Mouse (Mus musculus) intestine, postnatal 0 days (tissue): ENCODE measurements around the gene Wfikkn2. TPM values are rescaled to one million over a fixed set of nuclear protein-coding genes. Genes with fewer than 3 reads are reported as not detected.
A peak's percentile ranks its signal among the peaks of the same experiment; 100 is the strongest.

Source experiments
- ATAC-seq: fragments of 200-750 bp; cut with Nextera tagmentation; 2 replicates; pipeline ENCODE4 v1.8.0; 2017; ENCODE audit warnings: mild to moderate bottlenecking, moderate TSS enrichment, moderate library complexity
- H3K27ac ChIP-seq: fragments of 300-500 bp; sonication (generic); 2 replicates; pipeline ENCODE4 v1.5.1; 2014; ENCODE audit warnings: mild to moderate bottlenecking, low read depth, low read length, moderate library complexity
- H3K27me3 ChIP-seq: fragments of 300-500 bp; sonication (generic); replicated peaks from 2 replicates; pipeline ENCODE4 v1.6.1; 2014; ENCODE audit warnings: low read length, mixed read lengths; ENCODE audit not compliant: control insufficient read depth, insufficient read depth
- H3K36me3 ChIP-seq: fragments of 300-500 bp; sonication (generic); 2 replicates; pipeline ENCODE4 v1.6.1; 2014; ENCODE audit warnings: mild to moderate bottlenecking, moderate library complexity; ENCODE audit not compliant: control insufficient read depth, insufficient read depth
- H3K4me1 ChIP-seq: fragments of 300-500 bp; sonication (generic); replicated peaks from 2 replicates; pipeline ENCODE4 v1.6.1; 2014; ENCODE audit warnings: antibody characterized with exemption, low read length, mixed read lengths; ENCODE audit not compliant: control insufficient read depth, insufficient read depth
- H3K4me2 ChIP-seq: fragments of 300-500 bp; sonication (generic); replicated peaks from 2 replicates; pipeline ENCODE4 v1.6.1; 2014; ENCODE audit warnings: low read depth, mild to moderate bottlenecking, moderate library complexity
- H3K4me3 ChIP-seq: fragments of 300-500 bp; sonication (generic); 2 replicates; pipeline ENCODE4 v1.5.1; 2014; ENCODE audit warnings: low read depth, low read length
- H3K9ac ChIP-seq: fragments of 300-500 bp; sonication (generic); 2 replicates; pipeline ENCODE4 v1.6.1; 2014; ENCODE audit warnings: mild to moderate bottlenecking, low read depth, low read length
- H3K9me3 ChIP-seq: fragments of 300-500 bp; sonication (generic); 2 replicates; pipeline ENCODE4 v1.6.1; 2016; ENCODE audit warnings: mixed run types; ENCODE audit not compliant: control insufficient read depth
- CTCF ChIP-seq: sonication (generic); IDR thresholded peaks from 2 replicates; pipeline ENCODE4 v1.5.1; 2016; ENCODE audit warnings: low read depth, mild to moderate bottlenecking, control low read depth, antibody characterized with exemption, moderate library complexity
- WGBS: fragments of 180-500 bp; shearing (Covaris S2); extraction: QIAGEN DNeasy Blood & Tissue Kit; methylation state at CpG from one replicate; pipeline ENCODE4 v1.1.7; 2014; 5-methylcytosine and 5-hydroxymethylcytosine counted together
- polyA plus RNA-seq: library from polyadenylated mRNA; unstranded; fragments of >200 nt; fragmentation: Nextera tagmentation; extraction: Ambion mirVana; gene quantifications from 2 replicates; pipeline ENCODE4 v1.2.1, GENCODE M21; 2015

The Wfikkn2 gene
- polyA plus RNA-seq, result 0.50 and 0.66 TPM in 2 replicates

- H3K9ac ChIP-seq, result no peak within 1 kb of the TSS
- 0 out of 2 replicates have a peak within 1 kb of the TSS, but pooled peaks have one; percentile 2 for H3K27ac ChIP-seq
- no peak within 1 kb of the TSS for H3K4me2 ChIP-seq
Observed at GRCm38 (mm10) chr11:94245955-94246788, at the start of gene Wfikkn2. Wfikkn2 (minus strand) TSS chr11:94246005.

GRCm38 (mm10) chr11:94294996-94295845 lies 49.4 kb upstream of the Wfikkn2 start:
- ATAC-seq, result no peak
- no peak overlapping the region for H3K9ac ChIP-seq
- H3K4me3 ChIP-seq, result no peak overlapping the region
- no peaks in the 10 kb centered on the region for H3K9me3 ChIP-seq
- no peaks in the 10 kb centered on the region for H3K27me3 ChIP-seq
- no peak for TF ChIP-seq CTCF
- H3K36me3 ChIP-seq, result peaks cover 78% of the 10 kb centered on the region
- no peaks in the 10 kb centered on the region for H3K4me1 ChIP-seq
- H3K27ac ChIP-seq, result no peak overlapping the region
- H3K4me2 ChIP-seq, result no peak overlapping the region
- WGBS, result 85% methylated on average over 9 of the region's 9 CpGs

More at GRCm38 (mm10) chr11:94245955-94246788, at the start of gene Wfikkn2:
- ATAC-seq, result no peak
- H3K36me3 ChIP-seq, result no peaks in the 10 kb centered on the region
- no peaks in the 10 kb centered on the region for H3K9me3 ChIP-seq
- H3K4me1 ChIP-seq, result no peaks in the 10 kb centered on the region; the same call in 1 of the 2 replicates
- WGBS, result 56% methylated on average over 17 of the region's 17 CpGs
- no peak within 1 kb of the TSS for H3K4me3 ChIP-seq
- TF ChIP-seq CTCF, result no peak
- H3K27me3 ChIP-seq, result no peaks in the 10 kb centered on the region

- TF ChIP-seq CTCF, result no peak
- 89% methylated on average over 10 of the region's 10 CpGs for WGBS
- Histone ChIP-seq H3K27ac (peak overlapping the region; percentile 4; the same call in 1 of the 2 replicates), H3K9ac (no peak overlapping the region), H3K4me1 (no peaks in the 10 kb centered on the region), H3K36me3 (peaks cover 74% of the 10 kb centered on the region), H3K4me2 (no peak overlapping the region), H3K4me3 (no peak overlapping the region), H3K9me3 (no peaks in the 10 kb centered on the region), H3K27me3 (no peaks in the 10 kb centered on the region)
- no peak for ATAC-seq
Observed at GRCm38 (mm10) chr11:94290062-94290740, 44.4 kb upstream of the Wfikkn2 start.

GRCm38 (mm10) chr11:94287105-94287504 lies 41.3 kb upstream of the Wfikkn2 start:
- TF ChIP-seq CTCF, result no peak
- Histone ChIP-seq H3K27me3 (no peaks in the 10 kb centered on the region), H3K4me1 (no peaks in the 10 kb centered on the region), H3K9ac (no peak overlapping the region), H3K36me3 (peaks cover 53% of the 10 kb centered on the region), H3K27ac (no peak overlapping the region), H3K4me3 (no peak overlapping the region), H3K9me3 (no peaks in the 10 kb centered on the region), H3K4me2 (no peak overlapping the region)
- WGBS, result 82% methylated on average over 5 of the region's 5 CpGs
- ATAC-seq, result no peak

GRCm38 (mm10) chr11:94285886-94286574 lies 40.2 kb upstream of the Wfikkn2 start:
- no peak overlapping the region for H3K4me2 ChIP-seq
- H3K9ac ChIP-seq, result no peak overlapping the region

More at GRCm38 (mm10) chr11:94285886-94286574, 40.2 kb upstream of the Wfikkn2 start:
- ATAC-seq, result no peak
- Histone ChIP-seq H3K4me3 (no peak overlapping the region), H3K27me3 (no peaks in the 10 kb centered on the region), H3K4me1 (no peaks in the 10 kb centered on the region), H3K36me3 (peaks cover 53% of the 10 kb centered on the region), H3K27ac (peak overlapping the region; percentile 36), H3K9me3 (no peaks in the 10 kb centered on the region)
- no peak for TF ChIP-seq CTCF
- WGBS, result 86% methylated on average over 11 of the region's 11 CpGs
